Mouse (Mus musculus) induced T-regulatory cell, adult 2 months (primary cell): ENCODE results near the gene Sox15.

Experiments
- DNase-seq: peaks from one replicate; pipeline ENCODE4 v3.0.0-alpha.2; 2012; ENCODE audit warnings: low read depth

The Sox15 gene

DNA sequence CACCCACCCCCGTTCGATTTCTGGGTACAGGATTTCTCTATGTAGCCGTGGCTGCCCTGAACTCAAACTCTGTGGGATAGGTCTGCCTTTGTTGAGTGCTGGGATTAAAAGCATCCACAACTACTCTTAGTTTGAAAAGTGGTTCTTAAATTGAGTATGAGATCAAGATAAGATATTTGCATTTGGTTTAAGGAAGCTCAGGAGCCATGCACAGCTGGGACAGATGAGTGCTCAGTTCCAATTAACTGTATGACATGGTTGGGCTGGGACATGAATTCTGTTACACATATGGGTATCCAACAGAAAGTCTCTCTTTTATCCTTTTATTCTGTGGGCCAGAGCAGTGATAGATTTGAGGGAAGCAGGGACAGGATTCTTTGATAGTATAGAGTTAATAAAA is 19.6 kb upstream of the Sox15 start:
- DNase-seq: no peak

GRCm38 (mm10) chr11:69645860-69646259 is 9.3 kb upstream of the Sox15 start:
- DNase-seq: no peak

DNA sequence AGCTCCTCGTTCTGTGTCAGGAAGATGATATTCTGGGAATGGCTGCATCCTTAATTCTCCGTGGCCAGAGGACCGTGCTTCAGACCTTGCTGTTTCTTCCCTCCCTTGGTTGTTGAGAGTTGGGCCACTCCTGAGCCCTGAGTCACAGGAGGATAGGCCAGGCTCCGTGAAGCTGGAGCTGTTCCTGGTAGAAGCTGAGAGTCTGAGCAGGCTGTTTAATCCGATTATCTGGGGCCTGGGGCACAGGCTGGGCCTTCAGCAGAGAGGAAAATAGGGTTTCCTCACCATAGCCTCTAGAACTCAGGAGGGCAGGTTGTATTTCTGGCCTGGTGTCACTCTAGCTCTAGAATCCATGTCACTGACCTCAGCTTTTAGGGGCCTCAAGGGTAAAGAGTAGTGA is 1.7 kb upstream of the Sox15 start:
- DNase-seq: no peak

- DNase-seq: no peak
Measured at GRCm38 (mm10) chr11:69654760-69655159, 354 bp upstream of the Sox15 start.

GRCm38 (mm10) chr11:69656065-69656455 is 946 bp downstream of the Sox15 start:
- DNase-seq: no peak

GRCm38 (mm10) chr11:69656617-69657461 is 1.7 kb downstream of the Sox15 start:
- DNase-seq: peak; percentile 83

DNA sequence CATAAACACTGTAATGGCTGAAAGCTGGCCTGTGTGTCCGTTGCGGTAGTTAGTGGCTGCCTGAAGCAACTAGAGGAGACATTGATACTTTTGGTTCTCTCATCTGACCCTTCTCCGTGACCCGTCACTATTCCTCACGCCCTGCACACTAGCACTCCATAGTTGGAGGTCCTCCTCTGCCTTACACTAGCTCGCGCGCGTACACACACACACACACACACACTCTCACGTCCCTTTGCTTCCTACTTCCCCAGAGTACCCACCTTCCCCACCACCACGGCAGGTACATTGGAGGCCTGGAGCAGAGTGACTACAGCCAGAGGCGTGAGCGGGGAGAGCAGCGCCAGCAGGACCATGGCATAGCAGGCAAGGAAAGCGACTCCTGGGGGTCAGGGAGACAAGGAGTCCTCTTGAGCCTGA is 2.4 kb downstream of the Sox15 start:
- no peak for DNase-seq

GRCm38 (mm10) chr11:69661221-69661881 is 6.2 kb downstream of the Sox15 start:
- DNase-seq: no peak

- DNase-seq: peak; percentile 98
Measured at GRCm38 (mm10) chr11:69662213-69662966, 7.3 kb downstream of the Sox15 start, which contains the start of gene Mpdu1. Gene Mpdu1 (minus strand): TSS chr11:69662642.

GRCm38 (mm10) chr11:69662967-69663671 is 8.0 kb downstream of the Sox15 start:
- peak; percentile 21 for DNase-seq

DNA sequence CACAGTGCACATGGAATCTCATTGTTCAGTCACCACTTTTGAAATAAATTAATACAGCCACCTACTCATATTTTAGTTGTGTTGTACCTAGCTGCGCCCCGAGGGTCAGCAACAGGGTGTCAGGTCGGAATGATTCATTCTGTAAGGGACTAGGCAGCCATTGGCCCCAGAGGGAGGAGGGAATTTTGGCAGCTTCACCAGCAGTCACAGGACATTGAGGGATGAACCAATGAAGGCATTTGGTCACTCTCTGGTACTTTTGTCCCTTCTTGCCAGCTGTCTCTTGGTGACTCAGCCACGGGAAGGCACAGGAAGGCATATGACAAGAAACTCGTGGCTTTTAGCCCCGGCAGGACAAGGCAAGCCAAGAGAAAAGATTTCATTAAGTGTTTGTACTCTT is 8.7 kb downstream of the Sox15 start:
- peak; percentile 16 for DNase-seq

DNA sequence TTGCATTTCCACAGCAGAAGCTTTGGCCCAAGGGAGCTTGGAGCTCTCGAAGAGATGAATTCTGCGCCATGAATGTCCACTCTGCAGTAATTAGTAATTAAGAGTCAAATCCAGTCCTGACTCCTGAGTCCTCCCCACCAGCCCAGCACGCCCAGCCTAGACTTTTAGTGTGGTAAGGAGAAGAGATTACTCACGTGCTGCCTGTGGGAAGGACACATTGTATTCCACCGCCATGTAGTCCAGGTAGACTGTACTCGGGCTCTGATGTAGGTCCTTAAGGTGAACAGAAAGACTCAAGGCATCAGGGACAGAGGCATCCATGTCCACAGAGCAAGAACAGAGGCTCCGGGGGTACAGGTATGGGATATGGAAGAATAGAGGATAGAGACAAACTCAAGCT is 9.7 kb downstream of the Sox15 start:
- DNase-seq: no peak

DNA sequence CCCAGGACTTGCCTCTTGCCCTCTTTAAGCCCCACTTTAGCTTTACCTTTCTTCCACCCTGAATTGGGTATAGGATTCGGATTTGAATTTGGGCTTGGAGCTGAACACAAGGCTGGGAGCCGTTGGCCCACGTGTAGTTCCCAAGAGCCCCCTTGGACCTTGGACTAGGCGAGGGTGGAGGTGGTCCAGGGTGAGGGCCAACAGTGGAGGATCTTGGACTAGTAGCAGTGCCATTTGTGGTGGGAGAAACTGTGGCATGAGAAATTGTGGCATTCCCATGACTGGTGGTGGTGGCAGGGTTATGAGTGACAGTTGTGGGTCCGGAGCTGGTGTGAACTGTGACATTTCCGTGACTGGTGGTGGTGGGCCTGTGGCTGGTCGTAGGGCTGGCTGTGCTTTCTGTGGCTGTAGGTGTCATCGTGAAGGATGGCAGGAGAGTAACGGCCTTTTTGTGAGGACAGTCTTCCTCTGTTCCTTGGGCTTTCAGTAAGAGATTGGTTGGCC is 10.4 kb downstream of the Sox15 start:
- DNase-seq: peak; percentile 29

- peak; percentile 82 for DNase-seq
Measured at GRCm38 (mm10) chr11:69665961-69666664, 11.0 kb downstream of the Sox15 start, which contains the start of gene Cd68. Gene Cd68 (minus strand): TSS chr11:69666153.

GRCm38 (mm10) chr11:69666665-69667005 is 11.5 kb downstream of the Sox15 start:
- DNase-seq: no peak

- peak; percentile 99 for DNase-seq
Measured at GRCm38 (mm10) chr11:69670786-69671725, 15.9 kb downstream of the Sox15 start.

GRCm38 (mm10) chr11:69671726-69672124 is 16.6 kb downstream of the Sox15 start:
- no peak for DNase-seq

GRCm38 (mm10) chr11:69672211-69672706 is 17.1 kb downstream of the Sox15 start, which contains the start of gene Eif4a1:
Gene Eif4a1 (minus strand): TSS chr11:69672423.
- peak; percentile 100 for DNase-seq

DNA sequence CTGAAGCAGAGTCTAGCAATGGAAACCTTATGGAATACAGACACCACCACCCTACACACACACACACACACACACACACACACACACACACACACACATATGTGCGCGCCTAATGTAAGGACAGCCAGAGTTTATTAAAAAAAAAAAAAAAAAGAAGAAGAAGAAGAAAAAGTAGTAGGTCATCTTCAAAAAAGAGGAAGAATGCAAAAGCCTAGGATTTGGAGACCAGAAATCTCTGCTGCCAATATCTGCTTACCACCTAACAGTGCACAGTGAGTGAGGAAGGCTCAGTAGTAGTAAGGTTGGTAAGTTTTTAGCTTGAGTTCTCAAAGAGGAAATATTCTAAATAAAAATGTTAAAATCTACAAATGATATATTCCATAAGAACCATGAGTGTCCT is 24.0 kb downstream of the Sox15 start:
- DNase-seq: no peak
